Mouse (Mus musculus): Measurements from ENCODE around the gene Gle1.
A peak's percentile ranks its signal among the peaks of the same experiment; 100 is the strongest.

The Gle1 gene

GRCm38 (mm10) chr2:29964354-29965249 lies 29.4 kb downstream of the Gle1 start:
- DNase-seq (ENCODE audit: low spot score), result no peak

GRCm38 (mm10) chr2:29965250-29965843 lies 30.1 kb downstream of the Gle1 start, which contains the start of gene Sptan1:
TSS of gene Sptan1 (plus strand) at chr2:29965560.
- DNase-seq (ENCODE audit: low spot score), result peak; percentile 94

GRCm38 (mm10) chr2:29965906-29966305 lies 30.7 kb downstream of the Gle1 start:
- DNase-seq (ENCODE audit: low spot score), result no peak

DNA sequence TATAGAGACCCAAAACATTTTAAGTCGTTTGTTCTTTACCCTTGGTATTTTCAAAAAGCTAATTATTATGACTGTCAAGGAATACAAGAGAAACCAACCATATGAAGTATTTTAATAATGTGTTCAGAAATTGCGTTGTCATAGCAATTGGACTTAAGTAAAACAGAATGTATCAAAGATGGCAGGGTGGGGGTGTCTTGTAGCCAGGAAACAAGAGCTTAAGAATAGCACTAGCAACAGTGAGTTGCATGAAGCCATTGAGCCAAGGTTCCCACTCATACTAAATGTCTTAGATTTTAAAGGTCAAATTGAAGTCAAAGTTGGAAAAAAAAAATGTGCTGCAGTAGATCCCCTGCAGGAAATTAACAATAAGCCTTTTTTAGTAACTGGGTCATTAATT lies 31.6 kb downstream of the Gle1 start:
- DNase-seq (ENCODE audit: low spot score), result no peak

DNA sequence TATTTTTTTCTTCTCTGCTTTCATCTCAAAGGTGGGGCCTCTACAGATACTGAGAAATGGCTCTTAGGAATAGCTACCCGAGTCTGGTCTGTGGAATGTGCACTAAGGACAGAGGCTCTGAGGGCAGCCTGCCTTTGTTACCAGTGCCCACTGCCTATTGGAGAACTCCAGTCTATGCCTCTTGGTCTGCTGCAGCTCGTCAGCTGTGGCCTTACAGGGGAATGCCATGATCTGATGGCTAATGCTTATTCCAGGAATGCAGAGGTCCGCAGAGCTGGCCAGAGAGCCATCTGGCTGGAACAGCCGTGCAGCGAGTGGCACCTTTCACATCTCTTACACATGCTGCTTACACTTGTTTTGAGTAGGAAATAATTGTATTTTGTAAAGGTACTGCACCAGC lies 32.5 kb downstream of the Gle1 start:
- DNase-seq (ENCODE audit: low spot score), result no peak

DNA sequence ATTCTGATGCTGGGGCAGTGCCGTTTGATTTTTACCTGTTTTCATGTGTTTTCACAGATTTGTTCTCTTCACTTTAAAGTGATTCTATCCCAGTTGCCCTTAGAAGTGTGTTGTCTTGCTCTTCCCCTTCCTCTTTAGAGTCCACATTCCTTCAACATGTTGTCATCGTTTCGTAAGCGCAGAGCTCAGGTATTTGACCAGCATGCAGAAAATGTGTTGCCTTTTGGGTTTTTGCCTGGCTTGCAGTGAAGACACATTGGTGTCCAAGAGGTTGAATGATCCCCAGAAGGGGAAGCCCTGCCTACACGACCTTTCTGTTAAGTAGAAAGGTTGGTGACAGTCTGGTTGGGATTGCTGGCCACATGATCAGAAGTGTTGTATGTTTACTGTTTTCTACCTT lies 33.4 kb downstream of the Gle1 start:
- no peak for DNase-seq (ENCODE audit: low spot score)

- DNase-seq (ENCODE audit: low spot score), result peak; percentile 17
Observed at GRCm38 (mm10) chr2:29971838-29972635, 36.8 kb downstream of the Gle1 start.

DNA sequence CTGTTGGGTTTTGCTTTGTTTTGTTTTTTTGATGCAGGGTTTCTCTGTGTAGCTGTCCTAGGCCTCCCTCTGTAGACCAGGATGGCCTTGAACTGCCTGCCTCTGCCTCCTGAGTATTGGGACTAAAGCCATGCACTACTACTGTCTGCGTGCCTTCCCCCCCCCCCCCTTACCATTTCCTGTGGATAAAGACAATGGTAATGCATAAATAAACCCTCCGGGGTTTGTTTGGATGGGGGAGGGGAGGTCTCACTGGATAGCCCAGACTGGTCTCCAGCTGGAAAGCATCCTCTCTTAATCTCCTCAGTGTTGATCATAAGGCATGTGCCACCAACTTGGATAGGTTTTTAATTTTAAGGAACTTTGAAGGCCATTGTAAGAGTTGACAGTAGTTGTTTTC lies 38.3 kb downstream of the Gle1 start:
- no peak for DNase-seq (ENCODE audit: low spot score)

- DNase-seq (ENCODE audit: low spot score), result no peak
Observed at GRCm38 (mm10) chr2:29977307-29977706, 42.1 kb downstream of the Gle1 start.

GRCm38 (mm10) chr2:29980661-29981060 lies 45.4 kb downstream of the Gle1 start:
- no peak for DNase-seq (ENCODE audit: low spot score)

- DNase-seq (ENCODE audit: low spot score), result no peak
Observed at GRCm38 (mm10) chr2:29991962-29992361, 56.7 kb downstream of the Gle1 start.

- no peak for DNase-seq (ENCODE audit: low spot score)
Observed at GRCm38 (mm10) chr2:30009101-30009500, 73.9 kb downstream of the Gle1 start.

Measured in urinary bladder, postnatal 10 days (tissue).